Mouse (Mus musculus) C2C12 (cell line): Measurements from ENCODE around the gene Kbtbd13.

Experiments
- CTCF ChIP-seq: IDR thresholded peaks from one replicate; pipeline ENCODE4 v1.5.1; 2011; ENCODE audit not compliant: control insufficient read depth, insufficient read depth, insufficient read length
- MYOG ChIP-seq: IDR thresholded peaks from one replicate; pipeline ENCODE4 v1.6.1; 2011; ENCODE audit not compliant: control insufficient read depth, insufficient read length; ENCODE audit errors: extremely low read depth

GRCm38 (mm10) chr9:65381017-65381590 is 10.3 kb downstream of the Kbtbd13 start:
- no peak for TF ChIP-seq CTCF
- no peak for TF ChIP-seq MYOG
